Mouse (Mus musculus) intestine, embryonic 16.5 days (tissue): ENCODE results near the gene Ifitm10. TPM values are rescaled to one million over a fixed set of nuclear protein-coding genes. Genes with fewer than 3 reads are reported as not detected.
A peak's percentile ranks its signal among the peaks of the same experiment; 100 is the strongest.
"Not testable (repeated sequence)": the region's sequence is repeated elsewhere in the genome, so short reads cannot be mapped to it uniquely, and the experiment has no call there.

Source experiments
- ATAC-seq: fragments of 200-750 bp; cut with Nextera tagmentation; 2 replicates; pipeline ENCODE4 v1.8.0; 2017; ENCODE audit warnings: moderate TSS enrichment, moderate library complexity
- H3K27ac ChIP-seq: fragments of 300-500 bp; sonication (generic); 2 replicates; pipeline ENCODE4 v1.5.1; 2014; ENCODE audit warnings: mild to moderate bottlenecking, low read length
- H3K27me3 ChIP-seq: fragments of 300-500 bp; sonication (generic); replicated peaks from 2 replicates; pipeline ENCODE4 v1.6.1; 2014; ENCODE audit warnings: low read length, control low read depth, mixed read lengths; ENCODE audit not compliant: control insufficient read depth, insufficient read depth
- H3K36me3 ChIP-seq: fragments of 300-500 bp; sonication (generic); 2 replicates; pipeline ENCODE4 v1.6.1; 2014; ENCODE audit warnings: low read length, control low read depth; ENCODE audit not compliant: control insufficient read depth, insufficient read depth
- H3K4me1 ChIP-seq: fragments of 300-500 bp; sonication (generic); 2 replicates; pipeline ENCODE4 v1.6.1; 2014; ENCODE audit warnings: low read length, control low read depth, mixed read lengths; ENCODE audit not compliant: control insufficient read depth, insufficient read depth
- H3K4me2 ChIP-seq: fragments of 300-500 bp; sonication (generic); 2 replicates; pipeline ENCODE4 v1.6.1; 2014; ENCODE audit warnings: low read depth, low read length, control low read depth
- H3K4me3 ChIP-seq: fragments of 300-500 bp; sonication (generic); 2 replicates; pipeline ENCODE4 v1.5.1; 2014; ENCODE audit warnings: mild to moderate bottlenecking, low read length
- H3K9ac ChIP-seq: fragments of 300-500 bp; sonication (generic); 2 replicates; pipeline ENCODE4 v1.6.1; 2014; ENCODE audit warnings: low read depth, low read length
- H3K9me3 ChIP-seq: fragments of 300-500 bp; sonication (generic); 2 replicates; pipeline ENCODE4 v1.6.1; 2016; ENCODE audit warnings: low read length, control low read depth; ENCODE audit not compliant: control insufficient read depth
- WGBS: fragments of 180-500 bp; shearing (Covaris S2); extraction: QIAGEN DNeasy Blood & Tissue Kit; methylation state at CpG from one replicate; pipeline ENCODE4 v1.1.7; 2014; 5-methylcytosine and 5-hydroxymethylcytosine counted together
- polyA plus RNA-seq: library from polyadenylated mRNA; unstranded; fragments of >200 nt; fragmentation: Nextera tagmentation; extraction: Ambion mirVana; gene quantifications from 2 replicates; pipeline ENCODE4 v1.2.1, GENCODE M21; 2015

Gene Ifitm10
- polyA plus RNA-seq, 1 experiment from 2014 or later: 1.8 TPM

DNA sequence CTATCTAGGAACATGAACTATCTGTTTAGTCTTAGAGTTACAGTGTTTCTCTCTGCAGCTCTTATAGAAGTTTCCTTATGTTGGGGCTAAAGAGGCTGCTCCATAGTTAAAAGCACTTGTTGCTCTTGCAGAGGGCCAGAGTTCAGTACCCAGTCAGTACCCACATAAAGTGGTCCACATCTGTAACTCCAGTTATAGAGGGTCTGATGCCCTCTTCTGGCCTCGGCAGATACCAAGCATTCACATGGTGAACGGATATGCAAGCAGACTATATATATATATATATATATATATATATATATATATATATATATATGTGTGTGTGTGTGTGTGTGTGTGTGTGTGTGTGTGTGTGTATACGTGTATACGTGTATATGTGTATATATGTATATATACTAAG is 34.4 kb upstream of the Ifitm10 start:
- H3K9me3 ChIP-seq: no peaks in the 10 kb centered on the region
- no peak for ATAC-seq
- WGBS: 59% methylated on average over 4 of the region's 4 CpGs
- no peak overlapping the region for H3K4me3 ChIP-seq
- H3K36me3 ChIP-seq: no peaks in the 10 kb centered on the region
- no peak overlapping the region for H3K27ac ChIP-seq
- H3K9ac ChIP-seq: no peak overlapping the region
- H3K4me1 ChIP-seq: no peaks in the 10 kb centered on the region
- H3K27me3 ChIP-seq: no peaks in the 10 kb centered on the region
- H3K4me2 ChIP-seq: no peak overlapping the region

DNA sequence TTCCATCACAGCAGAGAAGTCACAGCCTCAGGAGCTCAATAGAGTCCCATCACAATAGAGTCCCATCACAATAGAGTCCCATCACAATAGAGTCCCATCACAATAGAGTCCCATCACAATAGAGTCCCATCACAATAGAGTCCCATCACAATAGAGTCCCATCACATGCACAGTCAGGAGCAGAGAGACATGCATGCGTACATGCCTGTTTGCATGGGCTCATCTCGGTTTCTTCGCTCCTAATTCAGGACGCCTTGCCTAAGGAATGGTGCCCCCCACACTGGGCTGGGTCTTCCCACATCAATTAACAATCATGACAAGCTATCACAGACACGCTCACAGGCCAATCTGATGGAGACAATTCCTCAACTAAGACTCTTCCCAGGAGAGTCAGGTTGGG is 31.6 kb upstream of the Ifitm10 start:
- H3K27ac ChIP-seq, H3K4me1 ChIP-seq, H3K9ac ChIP-seq, ATAC-seq, H3K27me3 ChIP-seq, H3K4me3 ChIP-seq, H3K9me3 ChIP-seq, H3K4me2 ChIP-seq, H3K36me3 ChIP-seq: not testable (repeated sequence)
- 93% methylated on average over 5 of the region's 5 CpGs for WGBS

DNA sequence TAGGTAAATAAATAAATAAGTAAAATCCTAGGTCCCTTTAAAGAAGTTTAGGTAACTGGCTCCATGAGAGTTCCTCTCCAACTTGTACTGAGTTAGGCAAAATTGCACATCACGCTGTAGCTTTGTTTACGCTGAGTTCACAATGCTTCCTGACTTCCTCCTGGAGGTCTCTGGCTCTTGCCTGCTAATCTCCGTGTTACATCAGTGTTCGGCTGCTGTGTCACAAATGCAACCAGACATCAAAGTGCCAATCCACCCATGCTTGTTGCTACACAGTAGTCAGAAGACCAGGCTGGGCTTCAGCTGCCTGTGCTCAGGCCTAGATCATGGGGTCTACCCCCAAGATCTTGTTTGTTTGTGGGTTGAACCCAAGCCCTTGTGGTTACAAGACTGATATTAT is 30.0 kb upstream of the Ifitm10 start:
- H3K9me3 ChIP-seq: no peaks in the 10 kb centered on the region
- no peak for ATAC-seq
- H3K4me3 ChIP-seq: no peak overlapping the region
- 66% methylated on average over 4 of the region's 4 CpGs for WGBS
- H3K36me3 ChIP-seq: no peaks in the 10 kb centered on the region
- no peaks in the 10 kb centered on the region for H3K4me1 ChIP-seq
- H3K9ac ChIP-seq: no peak overlapping the region
- no peak overlapping the region for H3K4me2 ChIP-seq
- no peaks in the 10 kb centered on the region for H3K27me3 ChIP-seq
- H3K27ac ChIP-seq: no peak overlapping the region

DNA sequence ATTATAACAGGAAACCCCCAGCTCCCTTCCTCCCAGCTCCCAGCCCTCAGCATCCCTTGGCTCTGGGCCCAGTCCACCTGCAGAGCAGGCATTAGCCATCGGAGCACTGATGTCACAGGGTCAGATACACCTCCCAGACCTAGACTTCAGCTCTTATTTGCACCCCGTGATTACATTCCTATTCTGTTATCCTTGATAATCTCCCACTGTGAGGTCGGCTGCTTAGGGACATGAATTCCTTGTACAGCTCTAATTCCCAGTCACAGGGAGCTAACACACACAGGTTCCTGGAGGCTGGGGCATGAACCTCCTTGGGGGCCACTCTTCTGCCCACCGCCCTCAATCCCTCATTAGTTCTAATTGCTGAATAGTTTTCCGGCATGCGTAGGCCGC is 27.2 kb upstream of the Ifitm10 start:
- no peak overlapping the region for H3K4me3 ChIP-seq
- H3K27ac ChIP-seq: no peak overlapping the region
- 47% methylated on average over 7 of the region's 7 CpGs for WGBS
- no peaks in the 10 kb centered on the region for H3K36me3 ChIP-seq
- no peak overlapping the region for H3K4me2 ChIP-seq
- H3K27me3 ChIP-seq: no peaks in the 10 kb centered on the region
- no peaks in the 10 kb centered on the region for H3K9me3 ChIP-seq
- H3K4me1 ChIP-seq: no peaks in the 10 kb centered on the region
- no peak for ATAC-seq
- no peak overlapping the region for H3K9ac ChIP-seq

DNA sequence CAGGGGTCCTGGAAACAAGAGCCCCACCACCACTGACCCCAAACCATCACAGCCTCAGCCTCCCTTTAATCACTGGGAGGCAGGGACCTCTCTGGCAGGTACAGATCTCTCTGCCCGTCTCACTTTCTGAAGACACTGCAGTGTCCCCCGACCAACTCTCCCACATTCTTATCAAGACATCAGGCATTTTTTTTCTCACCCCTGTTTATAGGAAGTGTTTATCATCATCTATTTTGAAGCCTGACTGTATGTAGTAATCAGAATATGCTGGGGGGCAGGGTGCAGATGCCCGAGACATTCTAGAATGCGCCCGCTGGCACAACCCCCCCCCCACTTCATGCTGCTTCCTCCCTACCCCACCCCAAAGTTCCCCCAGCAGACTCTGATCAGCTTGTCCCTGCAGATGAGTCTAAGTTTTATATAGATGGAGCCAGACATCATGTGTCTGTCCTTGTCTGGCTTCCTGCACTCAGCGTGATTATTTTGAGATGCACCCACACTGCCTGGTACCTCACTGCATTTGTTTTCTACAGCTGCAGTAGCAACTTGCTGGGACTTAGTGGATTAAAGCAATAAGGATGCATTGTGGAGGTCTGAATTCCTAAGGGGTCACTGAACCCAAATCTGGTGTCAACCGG is 26.7 kb upstream of the Ifitm10 start:
- no peaks in the 10 kb centered on the region for H3K9me3 ChIP-seq
- no peaks in the 10 kb centered on the region for H3K36me3 ChIP-seq
- H3K27ac ChIP-seq: no peak overlapping the region
- no peak for ATAC-seq
- H3K4me1 ChIP-seq: no peaks in the 10 kb centered on the region
- H3K9ac ChIP-seq: no peak overlapping the region
- H3K4me2 ChIP-seq: no peak overlapping the region
- WGBS: 67% methylated on average over 7 of the region's 7 CpGs
- no peak overlapping the region for H3K4me3 ChIP-seq
- no peaks in the 10 kb centered on the region for H3K27me3 ChIP-seq

DNA sequence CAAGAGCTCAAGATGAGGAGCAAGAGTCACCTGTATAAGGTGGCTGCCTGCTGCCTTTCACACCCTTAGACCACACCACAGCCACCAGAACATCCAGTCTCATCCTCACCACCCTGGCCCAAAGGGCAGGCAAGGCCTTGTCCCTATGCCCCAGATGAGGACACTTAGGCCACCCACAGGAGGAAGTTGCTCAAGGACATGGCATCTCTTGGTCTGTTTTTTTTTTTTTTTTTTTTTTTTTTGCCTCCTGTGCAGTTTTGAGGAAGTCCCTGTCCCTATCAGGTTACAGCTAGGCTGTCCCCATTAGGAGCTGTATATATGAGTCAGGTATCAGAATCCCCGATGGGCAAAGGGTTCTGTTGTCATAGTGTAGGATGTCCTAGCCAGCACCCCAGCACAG is 25.7 kb upstream of the Ifitm10 start:
- Histone ChIP-seq H3K4me1 (no peaks in the 10 kb centered on the region), H3K9me3 (no peaks in the 10 kb centered on the region), H3K27ac (no peak overlapping the region), H3K27me3 (no peaks in the 10 kb centered on the region), H3K9ac (no peak overlapping the region), H3K36me3 (no peaks in the 10 kb centered on the region), H3K4me2 (no peak overlapping the region), H3K4me3 (no peak overlapping the region)
- WGBS: 70% methylated on average over 1 of the region's 1 CpGs
- no peak for ATAC-seq

GRCm38 (mm10) chr7:142398052-142398451 is 24.5 kb upstream of the Ifitm10 start:
- no peaks in the 10 kb centered on the region for H3K9me3 ChIP-seq
- H3K36me3 ChIP-seq: no peaks in the 10 kb centered on the region
- no peak overlapping the region for H3K9ac ChIP-seq
- no peaks in the 10 kb centered on the region for H3K4me1 ChIP-seq
- H3K4me3 ChIP-seq: no peak overlapping the region
- H3K27ac ChIP-seq: no peak overlapping the region
- WGBS: 56% methylated on average over 2 of the region's 2 CpGs
- no peak overlapping the region for H3K4me2 ChIP-seq
- peak; percentile 19; the same call in 1 of the 2 replicates for ATAC-seq
- H3K27me3 ChIP-seq: no peaks in the 10 kb centered on the region

GRCm38 (mm10) chr7:142396611-142397010 is 23.1 kb upstream of the Ifitm10 start:
- no peaks in the 10 kb centered on the region for H3K36me3 ChIP-seq
- no peak overlapping the region for H3K9ac ChIP-seq
- no peaks in the 10 kb centered on the region for H3K9me3 ChIP-seq
- WGBS: 97% methylated on average over 1 of the region's 1 CpGs
- H3K27me3 ChIP-seq: no peaks in the 10 kb centered on the region
- no peak overlapping the region for H3K27ac ChIP-seq
- no peak for ATAC-seq
- no peak overlapping the region for H3K4me3 ChIP-seq
- H3K4me2 ChIP-seq: no peak overlapping the region
- no peaks in the 10 kb centered on the region for H3K4me1 ChIP-seq

GRCm38 (mm10) chr7:142395472-142395871 is 21.9 kb upstream of the Ifitm10 start:
- H3K36me3 ChIP-seq: no peaks in the 10 kb centered on the region
- no peak for ATAC-seq
- WGBS: 85% methylated on average over 4 of the region's 4 CpGs
- H3K4me2 ChIP-seq: no peak overlapping the region
- no peaks in the 10 kb centered on the region for H3K27me3 ChIP-seq
- H3K9ac ChIP-seq: no peak overlapping the region
- no peaks in the 10 kb centered on the region for H3K4me1 ChIP-seq
- no peak overlapping the region for H3K4me3 ChIP-seq
- no peak overlapping the region for H3K27ac ChIP-seq
- H3K9me3 ChIP-seq: no peaks in the 10 kb centered on the region
